Mouse (Mus musculus) stomach, postnatal 0 days (tissue): ENCODE results near the gene Ppdpf.

Source experiments
- CTCF ChIP-seq: IDR thresholded peaks from 2 replicates; pipeline ENCODE4 v1.5.1; 2016; ENCODE audit warnings: antibody characterized with exemption, low read depth, mild to moderate bottlenecking, moderate library complexity
- EP300 ChIP-seq: optimal IDR thresholded peaks from 2 replicates; pipeline ENCODE3; 2016; ENCODE audit warnings: antibody characterized with exemption

DNA sequence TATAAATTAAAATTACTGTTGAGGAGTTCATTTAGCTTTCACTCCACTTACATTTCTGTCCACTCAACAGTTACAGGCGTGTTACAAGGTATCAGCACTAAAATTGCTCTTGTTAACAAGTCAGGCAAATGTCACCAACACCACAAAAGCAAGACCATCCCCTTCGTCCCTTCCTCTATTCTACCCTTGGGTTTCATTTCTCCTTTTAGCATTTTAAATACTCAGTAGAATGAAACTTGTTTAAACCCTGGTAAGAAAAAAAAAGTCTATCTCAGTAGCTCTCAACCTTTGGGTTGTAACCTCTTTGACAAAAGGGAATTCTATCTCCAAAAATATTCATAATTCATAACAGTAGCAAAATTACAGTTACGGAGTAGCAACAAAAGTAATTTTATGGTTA lies 6.0 kb downstream of the Ppdpf start:
- TF ChIP-seq CTCF: no peak
- TF ChIP-seq EP300: no peak
